Mouse (Mus musculus): ENCODE results near the gene Naa30.

Naa30 gene

DNA sequence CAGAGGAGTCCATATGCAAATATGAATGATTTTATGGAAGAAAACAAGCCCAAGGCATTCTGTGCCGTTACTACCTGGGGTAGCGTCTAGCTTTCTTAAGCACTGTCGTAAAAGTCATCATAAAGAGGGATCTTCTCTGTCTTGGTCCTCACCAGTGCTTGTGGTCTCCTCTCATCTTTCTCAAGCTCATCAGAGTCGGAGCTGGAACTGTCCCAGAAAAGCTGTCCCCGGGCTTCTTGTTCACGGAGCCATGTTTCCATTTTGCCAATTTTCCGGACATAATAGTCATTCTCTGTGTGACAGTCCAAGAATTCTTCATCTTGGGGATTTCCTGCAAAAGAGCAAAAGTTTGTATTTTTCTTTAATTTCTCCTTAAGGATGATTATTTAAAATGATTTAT is 54.4 kb downstream of the Naa30 start:
- no peak for DNase-seq (ENCODE audit: low spot score in 2 of 2)

DNA sequence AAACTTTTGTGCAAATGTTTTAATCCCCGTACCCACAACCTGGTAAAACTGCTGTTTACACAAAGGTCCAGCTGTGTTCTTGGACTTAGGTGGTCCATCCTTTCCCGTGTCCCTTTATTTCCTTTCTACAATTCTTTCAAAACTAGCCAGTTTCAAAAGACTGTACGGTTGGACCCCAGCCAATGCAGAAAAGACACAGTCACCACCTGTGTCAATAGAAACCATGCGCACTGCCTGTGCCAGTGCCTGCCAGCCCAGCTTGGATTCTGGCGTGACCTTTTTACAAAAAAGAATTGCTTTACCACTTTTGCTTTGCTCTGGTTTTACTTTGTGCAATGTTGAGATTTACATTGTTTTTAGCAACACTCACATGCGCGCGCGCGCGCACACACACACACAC is 55.0 kb downstream of the Naa30 start:
- no peak for DNase-seq (ENCODE audit: low spot score in 2 of 2)

DNA sequence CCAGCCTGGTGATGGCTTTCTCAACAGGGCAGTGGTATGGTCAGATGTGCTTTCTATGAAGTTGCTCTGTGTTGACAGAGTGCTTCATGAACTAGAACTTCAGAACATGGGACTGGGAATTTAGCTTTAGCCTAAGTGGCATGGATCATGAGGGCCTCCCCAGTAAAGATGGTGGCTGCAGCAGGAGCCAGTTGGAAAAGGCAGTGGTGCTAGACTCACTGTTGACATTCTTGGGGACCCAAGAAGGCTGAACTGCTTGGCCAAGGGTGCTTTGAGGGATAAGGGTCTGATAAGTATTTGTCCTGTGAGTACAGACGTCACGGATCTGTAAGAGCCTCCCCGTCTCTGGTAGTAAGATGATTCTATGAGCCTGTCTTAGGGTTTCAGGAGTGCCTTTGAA is 59.8 kb downstream of the Naa30 start:
- no peak for DNase-seq (ENCODE audit: low spot score in 2 of 2)

DNA sequence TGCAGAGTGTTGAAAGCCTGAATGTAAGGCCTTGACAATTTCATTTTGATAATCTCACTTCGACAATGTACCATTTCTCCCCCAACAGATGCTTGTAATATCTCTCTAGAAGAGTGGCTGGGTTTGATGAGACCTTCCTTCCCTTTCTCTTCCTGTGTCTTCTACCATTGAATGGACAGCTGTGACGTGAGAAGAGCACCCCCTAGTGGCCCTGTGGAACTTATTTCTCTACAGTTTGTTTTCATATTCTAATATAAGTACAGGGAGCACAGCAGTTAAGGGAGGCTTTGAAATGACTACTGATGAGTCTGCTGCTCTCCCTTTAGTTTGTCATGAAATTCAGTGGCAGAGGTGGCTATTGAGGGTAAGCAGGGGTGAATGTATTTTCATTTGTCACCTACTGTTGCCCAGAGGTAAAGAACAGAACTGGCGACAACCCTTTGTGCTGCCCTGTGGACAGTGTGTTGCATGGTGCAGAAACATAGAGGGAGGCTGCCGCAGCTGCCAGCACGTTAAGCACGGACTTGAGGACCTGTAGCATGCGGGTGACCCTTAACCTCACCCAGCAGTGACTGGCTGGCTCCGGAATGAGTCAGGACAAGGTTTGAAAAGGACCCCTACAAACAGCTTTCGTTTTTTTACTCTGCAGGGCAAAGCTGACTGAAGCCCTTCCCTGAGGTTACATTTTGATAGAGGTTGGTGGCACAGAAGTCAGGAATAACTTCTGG is 62.9 kb downstream of the Naa30 start:
- DNase-seq (ENCODE audit: low spot score in 2 of 2) = peak in 1 of 2 experiments; percentile 46

DNA sequence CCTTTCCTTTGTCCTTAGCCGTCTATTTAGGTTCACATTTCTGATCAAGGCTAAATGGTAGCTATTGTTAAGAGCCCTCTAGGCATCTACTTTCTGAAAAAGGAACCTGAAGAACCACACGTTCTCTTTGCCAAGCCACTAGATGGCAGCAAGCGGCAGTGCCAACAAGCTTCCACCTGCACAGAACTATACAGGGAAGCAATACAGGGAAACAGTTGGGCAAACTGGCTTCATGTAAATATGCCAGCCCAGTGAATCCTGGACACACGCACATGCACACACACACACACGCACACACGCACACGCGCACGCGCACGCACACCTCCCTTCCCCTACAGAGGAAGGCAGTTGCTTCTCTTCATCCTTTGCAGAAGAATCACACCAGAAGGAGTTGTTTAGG is 66.2 kb downstream of the Naa30 start:
- peak; percentile 66 to 78 for DNase-seq (ENCODE audit: low spot score in 2 of 2)

Data from frontal cortex, postnatal 36 days (tissue).